Mouse (Mus musculus) kidney, adult 2 months (tissue): ENCODE data around the gene Slc35e2.
"Not testable (repeated sequence)": the region's sequence is repeated elsewhere in the genome, so short reads cannot be mapped to it uniquely, and the experiment has no call there.

ENCODE experiments used
- CTCF ChIP-seq: fragments of 200-500 bp; conservative IDR thresholded peaks from 2 replicates; pipeline ENCODE4 v1.5.1; 2011; ENCODE audit warnings: low read depth, mild to moderate bottlenecking, control low read depth, low read length, moderate library complexity, mixed read lengths; ENCODE audit not compliant: insufficient read depth, insufficient read length
- POLR2A ChIP-seq: fragments of 200-500 bp; IDR thresholded peaks from one replicate; pipeline ENCODE4 v1.6.1; 2011; ENCODE audit warnings: low read depth, low read length, control low read depth

DNA sequence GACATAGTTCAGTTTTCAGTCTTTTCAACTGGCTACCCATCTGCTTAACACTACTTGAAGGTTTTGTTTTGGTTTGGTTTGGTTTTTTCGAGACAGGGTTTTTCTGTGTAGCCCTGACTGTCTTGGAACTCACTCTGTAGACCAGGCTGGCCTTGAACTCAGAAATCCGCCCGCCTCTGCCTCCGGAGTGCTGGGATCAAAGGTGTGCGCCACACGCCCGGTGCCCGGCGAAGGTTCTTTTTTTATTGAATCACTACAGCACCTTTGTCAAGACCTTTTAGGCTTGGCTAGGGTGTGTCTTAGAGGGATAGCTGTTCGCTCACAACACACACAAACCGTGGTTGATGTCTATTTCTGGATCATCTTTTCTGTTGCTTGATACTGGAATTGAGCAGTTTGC lies 30.9 kb upstream of the Slc35e2 start:
- not testable (repeated sequence) for TF ChIP-seq CTCF, POLR2A
